Mouse (Mus musculus) naive thymus-derived CD4-positive, alpha-beta T cell, adult 2 months (primary cell): ENCODE results near the gene Gpr183.

Experiments used
- DNase-seq: peaks from one replicate; pipeline ENCODE4 v3.0.0-alpha.2; 2011; ENCODE audit warnings: low read depth

Gene Gpr183

GRCm38 (mm10) chr14:121931594-121931993 lies 33.4 kb downstream of the Gpr183 start:
- peak; percentile 64 for DNase-seq

- peak; percentile 82 for DNase-seq
These were observed 34.1 kb downstream of the Gpr183 start for GRCm38 (mm10) chr14:121930731-121931383.

DNA sequence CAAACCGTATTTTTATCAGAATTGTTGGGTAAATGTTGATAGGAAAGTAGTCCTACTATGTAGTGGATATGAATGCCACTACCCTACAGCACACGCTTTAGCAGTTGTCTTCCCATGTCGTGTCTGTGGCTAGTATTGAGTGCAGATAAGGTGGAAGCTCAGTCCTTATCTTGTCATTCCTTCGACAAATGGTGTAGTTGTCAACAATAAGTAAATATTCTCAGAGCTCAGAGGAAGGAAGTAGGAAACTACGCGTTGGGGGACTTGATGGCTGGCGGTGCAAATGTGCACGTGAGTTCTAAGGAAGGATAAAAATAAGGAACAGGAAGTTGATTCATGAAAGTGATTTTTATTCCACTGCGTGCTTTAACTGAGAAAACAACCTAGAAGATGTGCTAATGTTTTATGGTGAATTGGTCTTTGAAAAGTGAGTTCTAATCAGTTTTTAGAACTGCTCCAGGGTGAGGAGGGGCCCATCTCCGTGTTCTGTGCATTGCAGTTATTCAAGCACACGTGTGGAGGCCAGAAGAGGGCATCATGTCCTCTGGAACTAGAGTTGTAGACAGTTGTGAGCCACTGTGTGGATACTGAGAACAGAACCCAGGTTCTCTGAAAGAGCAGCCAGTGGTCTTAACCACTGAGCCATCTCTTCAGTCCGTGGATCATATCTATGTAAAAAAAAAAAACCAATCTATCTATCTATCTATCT lies 35.6 kb downstream of the Gpr183 start:
- DNase-seq, result peak; percentile 90

GRCm38 (mm10) chr14:121928375-121929137 lies 36.4 kb downstream of the Gpr183 start:
- peak; percentile 91 for DNase-seq

DNA sequence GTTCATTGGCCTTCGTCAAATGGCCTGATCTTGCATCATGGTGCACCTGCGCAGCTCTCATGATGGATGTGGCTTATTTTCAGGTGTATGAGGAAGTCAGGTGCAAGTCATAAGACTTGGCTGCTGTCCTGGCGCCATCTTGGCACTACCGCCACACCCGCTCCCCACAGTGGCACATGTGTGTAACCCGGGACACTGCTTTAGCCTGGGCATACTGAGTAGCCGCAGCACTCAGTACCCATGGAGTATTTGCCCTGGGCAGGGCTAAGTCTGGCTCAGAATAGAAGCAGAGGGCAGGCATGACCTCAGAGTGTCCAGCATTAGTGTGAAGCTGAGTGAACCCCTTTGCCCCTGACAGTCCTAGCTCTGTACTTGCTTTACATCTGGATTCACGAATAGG lies 37.5 kb downstream of the Gpr183 start:
- peak; percentile 23 for DNase-seq

- no peak for DNase-seq
These were observed 38.1 kb downstream of the Gpr183 start for GRCm38 (mm10) chr14:121926901-121927300.

GRCm38 (mm10) chr14:121924876-121925275 lies 40.1 kb downstream of the Gpr183 start:
- no peak for DNase-seq

DNA sequence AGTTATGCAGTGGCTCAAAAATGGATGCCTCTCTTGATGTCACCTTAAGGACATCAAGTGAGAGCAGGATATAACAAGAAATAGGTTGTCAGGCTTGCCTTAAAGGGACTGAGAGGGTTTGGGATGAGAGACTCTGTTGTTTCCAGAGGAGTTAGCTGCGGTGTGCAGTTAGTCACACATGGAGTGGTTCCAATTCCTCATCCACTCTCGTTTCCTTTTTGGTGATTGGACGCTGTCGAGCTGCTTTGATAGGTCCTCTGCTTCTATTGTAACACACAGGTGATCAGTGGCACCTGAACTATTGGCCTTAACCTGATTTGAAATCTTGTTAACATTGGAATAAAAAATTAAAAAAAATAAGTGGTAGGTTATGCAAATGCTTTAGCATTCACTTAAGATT lies 42.3 kb downstream of the Gpr183 start:
- no peak for DNase-seq

- no peak for DNase-seq
These were observed 43.0 kb downstream of the Gpr183 start for GRCm38 (mm10) chr14:121922016-121922415.

GRCm38 (mm10) chr14:121920511-121921124 lies 44.4 kb downstream of the Gpr183 start:
- DNase-seq, result no peak

GRCm38 (mm10) chr14:121919752-121920151 lies 45.2 kb downstream of the Gpr183 start:
- DNase-seq, result peak; percentile 83

- DNase-seq, result no peak
These were observed 46.7 kb downstream of the Gpr183 start for GRCm38 (mm10) chr14:121918266-121918665.

DNA sequence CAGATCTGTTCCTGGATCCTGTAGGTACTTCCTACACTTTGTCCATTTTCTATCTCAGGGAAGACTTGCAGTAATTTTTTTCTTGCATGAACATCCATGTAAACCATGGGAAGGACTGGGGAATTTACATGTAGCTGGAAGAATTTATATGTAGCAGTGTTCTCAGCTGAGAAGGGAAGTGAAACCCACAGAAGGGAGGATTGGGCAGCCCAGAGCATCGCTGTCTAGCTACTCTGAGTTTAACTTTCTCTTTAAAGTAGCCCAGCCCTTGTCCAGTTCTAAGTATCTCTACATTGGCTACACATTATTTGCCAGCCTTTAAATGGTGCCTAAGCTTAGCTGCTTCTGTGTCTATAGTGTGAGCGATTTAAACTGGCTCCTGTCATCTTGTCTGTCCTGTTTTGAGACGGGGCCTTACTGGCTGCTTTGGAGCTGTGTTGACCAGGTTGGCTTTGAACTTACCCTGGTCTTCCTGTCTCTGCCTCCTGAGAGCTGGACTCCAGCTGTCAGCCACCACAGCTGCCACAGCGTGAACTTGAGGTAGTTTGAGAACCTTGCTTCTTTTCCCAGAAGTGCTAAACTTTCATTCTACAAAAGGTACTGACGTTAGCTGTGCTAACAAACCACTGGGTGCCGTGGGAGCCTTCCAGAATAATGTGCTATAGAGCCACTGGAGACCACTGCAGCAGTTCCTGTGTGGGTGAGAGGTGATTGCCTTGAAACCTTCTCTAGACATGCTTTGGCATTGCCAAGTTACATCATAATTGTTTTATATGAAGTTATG lies 48.5 kb downstream of the Gpr183 start:
- DNase-seq, result peak; percentile 69

GRCm38 (mm10) chr14:121915621-121916020 lies 49.4 kb downstream of the Gpr183 start, which contains the start of gene Gpr18:
TSS of gene Gpr18 (minus strand) at chr14:121915781.
- peak; percentile 93 for DNase-seq

DNA sequence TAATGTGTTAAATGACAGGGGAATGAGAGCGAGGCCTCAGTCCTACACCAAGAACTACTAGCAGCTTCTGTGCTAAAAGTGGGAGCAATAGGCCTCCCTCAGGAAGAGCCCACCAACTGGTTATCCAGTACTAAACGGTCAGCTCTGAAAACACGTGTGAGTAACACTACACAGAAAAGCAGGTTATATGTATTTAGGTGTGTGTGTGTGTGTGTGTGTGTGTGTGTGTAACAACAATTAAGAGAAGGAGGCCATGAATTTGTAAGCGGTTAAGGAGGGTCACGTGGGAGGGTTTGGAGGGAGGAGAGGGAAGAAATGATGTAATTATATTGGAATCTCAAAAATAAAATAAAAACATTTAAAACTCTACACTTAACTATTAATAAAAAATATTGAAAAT lies 49.9 kb downstream of the Gpr183 start:
- peak; percentile 61 for DNase-seq

GRCm38 (mm10) chr14:121912501-121912900 lies 52.5 kb downstream of the Gpr183 start:
- DNase-seq, result no peak

DNA sequence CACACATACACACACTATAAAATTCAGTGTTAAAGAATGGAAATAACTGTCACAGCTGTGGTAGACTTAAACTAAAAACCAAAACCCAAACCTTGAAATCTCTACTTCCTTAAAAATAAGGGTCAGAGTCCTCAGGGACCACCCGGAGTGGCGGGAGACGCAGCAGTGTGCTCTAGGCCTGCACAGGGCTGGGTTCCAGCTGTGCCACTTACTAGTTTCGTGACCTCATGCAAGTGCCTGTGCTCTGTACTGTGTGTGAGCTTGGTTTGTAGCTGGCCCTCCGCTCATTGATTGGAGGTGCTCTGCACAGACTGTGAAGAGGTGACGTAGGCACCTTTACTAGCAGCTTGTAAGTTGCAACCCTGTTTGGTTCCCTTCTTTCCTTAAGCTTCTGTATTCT lies 55.1 kb downstream of the Gpr183 start:
- DNase-seq, result no peak

GRCm38 (mm10) chr14:121906992-121907681 lies 57.9 kb downstream of the Gpr183 start:
- DNase-seq, result peak; percentile 38

- DNase-seq, result peak; percentile 66
These were observed 58.5 kb downstream of the Gpr183 start for GRCm38 (mm10) chr14:121906341-121906991.

GRCm38 (mm10) chr14:121904754-121905153 lies 60.2 kb downstream of the Gpr183 start:
- no peak for DNase-seq
